Mouse (Mus musculus) heart, adult 2 months (tissue): Measurements from ENCODE around the gene Ssrp1. TPM values are rescaled to one million over a fixed set of nuclear protein-coding genes. Genes with fewer than 3 reads are reported as not detected.

Source experiments
- DNase-seq, 2 experiments: peaks; one replicate each; pipeline ENCODE4 v3.0.0; 2021
- H3K27ac ChIP-seq: fragments of 200-600 bp; 2 replicates; pipeline ENCODE4 v1.8.1; 2022
- H3K27me3 ChIP-seq: fragments of 200-500 bp; 2 replicates; pipeline ENCODE4 v1.6.1; 2012; ENCODE audit warnings: mild to moderate bottlenecking, low read length, inconsistent platforms, mixed read lengths; ENCODE audit not compliant: control insufficient read depth, insufficient read depth
- H3K36me3 ChIP-seq: fragments of 200-500 bp; 2 replicates; pipeline ENCODE4 v1.6.1; 2012; ENCODE audit warnings: low read length, inconsistent platforms; ENCODE audit not compliant: control insufficient read depth, insufficient read depth
- H3K4me1 ChIP-seq: fragments of 200-500 bp; 2 replicates; pipeline ENCODE4 v1.6.1; 2011; ENCODE audit warnings: low read length; ENCODE audit not compliant: control insufficient read depth, insufficient read depth
- H3K4me3 ChIP-seq: fragments of 200-600 bp; 2 replicates; pipeline ENCODE4 v1.8.1; 2022
- H3K79me2 ChIP-seq: fragments of 200-500 bp; replicated peaks from 2 replicates; pipeline ENCODE4 v1.6.1; 2012; ENCODE audit warnings: mild to moderate bottlenecking, inconsistent platforms, low read length, moderate library complexity, mixed read lengths; ENCODE audit not compliant: control insufficient read depth, insufficient read depth
- H3K9ac ChIP-seq: fragments of 200-500 bp; 2 replicates; pipeline ENCODE4 v1.6.1; 2012; ENCODE audit warnings: low read depth, mild to moderate bottlenecking, control low read depth, inconsistent platforms, low read length, mixed read lengths
- CTCF ChIP-seq: fragments of 200-600 bp; IDR thresholded peaks from 2 replicates; pipeline ENCODE4 v1.8.1; 2022; ENCODE audit warnings: antibody characterized with exemption, mild to moderate bottlenecking, moderate library complexity
- EP300 ChIP-seq: fragments of 200-500 bp; IDR thresholded peaks from 2 replicates; pipeline ENCODE4 v1.6.1; 2011; ENCODE audit warnings: low read depth, low read length, control low read depth; ENCODE audit not compliant: insufficient read depth
- POLR2A ChIP-seq: fragments of 200-500 bp; IDR thresholded peaks from 2 replicates; pipeline ENCODE4 v1.6.1; 2011; ENCODE audit warnings: mild to moderate bottlenecking, low read depth, low read length, control low read depth; ENCODE audit not compliant: insufficient read depth
- WGBS: fragments of 180-500 bp; shearing (Covaris S2); methylation state at CpG from one replicate; pipeline ENCODE4 v1.1.7; 2018; 5-methylcytosine and 5-hydroxymethylcytosine counted together
- intact Hi-C: fragments of 180-260 bp; cut with DNase I; formaldehyde crosslinking; loops from one replicate; pipeline ENCODE4 v1.15.1; 2025
- polyA plus RNA-seq: library from polyadenylated mRNA; depleted of rRNA; stranded (reverse); fragments of >200 nt; gene quantifications from 2 replicates; pipeline ENCODE4 v1.2.3, GENCODE M21; 2012
- total RNA-seq, 2 experiments: library from RNA; stranded (reverse); gene quantifications; 2 replicates each; pipeline ENCODE4 v1.2.3; 2021

The Ssrp1 gene
- total and polyA plus RNA-seq, 3 experiments = 38.8 to 39.6 (median 39.0) TPM

GRCm38 (mm10) chr2:85070086-85070485 is 33.1 kb downstream of the Ssrp1 start:
- TF ChIP-seq CTCF (no peak), EP300 (no peak), POLR2A (no peak)
- no peak for DNase-seq
- Histone ChIP-seq H3K4me1 (no peaks in the 10 kb centered on the region; the same call in 1 of the 2 replicates), H3K27me3 (no peaks in the 10 kb centered on the region), H3K79me2 (no peaks in the 10 kb centered on the region), H3K27ac (no peak overlapping the region), H3K9ac (no peak overlapping the region), H3K4me3 (no peak overlapping the region), H3K36me3 (peaks cover 4% of the 10 kb centered on the region; the same call in 1 of the 2 replicates)
- 84% methylated on average over 15 of the region's 15 CpGs for WGBS
- intact Hi-C loops = no loop called here

- intact Hi-C loops = no loop called here
Measured at GRCm38 (mm10) chr2:85071921-85072320, 34.9 kb downstream of the Ssrp1 start.

GRCm38 (mm10) chr2:85073751-85074150 is 36.7 kb downstream of the Ssrp1 start:
- 76% methylated on average over 5 of the region's 5 CpGs for WGBS
- intact Hi-C loops = no loop called here
- H3K27me3 ChIP-seq = no peaks in the 10 kb centered on the region
- H3K27ac ChIP-seq = no peak overlapping the region
- no peaks in the 10 kb centered on the region for H3K4me1 ChIP-seq
- H3K9ac ChIP-seq = no peak overlapping the region
- H3K4me3 ChIP-seq = no peak overlapping the region
- no peaks in the 10 kb centered on the region for H3K79me2 ChIP-seq
- DNase-seq = no peak
- H3K36me3 ChIP-seq = no peaks in the 10 kb centered on the region
- TF ChIP-seq EP300 (no peak), CTCF (no peak), POLR2A (no peak)

More at GRCm38 (mm10) chr2:85071921-85072320, 34.9 kb downstream of the Ssrp1 start:
- no peak for DNase-seq
- 84% methylated on average over 5 of the region's 5 CpGs for WGBS
- no peaks in the 10 kb centered on the region for H3K36me3 ChIP-seq
- H3K4me1 ChIP-seq = no peaks in the 10 kb centered on the region
- H3K4me3 ChIP-seq = no peak overlapping the region
- TF ChIP-seq EP300 = no peak
- no peak for TF ChIP-seq POLR2A
- TF ChIP-seq CTCF = no peak
- no peak overlapping the region for H3K27ac ChIP-seq
- H3K79me2 ChIP-seq = no peaks in the 10 kb centered on the region
- H3K9ac ChIP-seq = no peak overlapping the region
- H3K27me3 ChIP-seq = no peaks in the 10 kb centered on the region

GRCm38 (mm10) chr2:85088716-85089646 is 51.9 kb downstream of the Ssrp1 start:
- TF ChIP-seq EP300 (no peak), POLR2A (no peak), CTCF (no peak)
- 44% methylated on average over 11 of the region's 11 CpGs for WGBS
- Histone ChIP-seq H3K36me3 (no peaks in the 10 kb centered on the region), H3K27ac (no peak overlapping the region), H3K4me3 (no peak overlapping the region), H3K4me1 (no peaks in the 10 kb centered on the region; the same call in none of the 2 replicates), H3K9ac (no peak overlapping the region), H3K79me2 (no peaks in the 10 kb centered on the region), H3K27me3 (no peaks in the 10 kb centered on the region)
- peak in 1 of 2 experiments; percentile 40 for DNase-seq
- intact Hi-C loops = no loop called here

- H3K4me1 ChIP-seq = no peaks in the 10 kb centered on the region; the same call in none of the 2 replicates
- H3K27me3 ChIP-seq = no peaks in the 10 kb centered on the region
- no peaks in the 10 kb centered on the region for H3K79me2 ChIP-seq
- 96% methylated on average over 4 of the region's 4 CpGs for WGBS
- H3K27ac ChIP-seq = no peak overlapping the region
- no peak for DNase-seq
- intact Hi-C loops = no loop called here
- TF ChIP-seq CTCF = no peak
- no peak for TF ChIP-seq POLR2A
- TF ChIP-seq EP300 = no peak
- H3K4me3 ChIP-seq = no peak overlapping the region
- no peaks in the 10 kb centered on the region for H3K36me3 ChIP-seq
- no peak overlapping the region for H3K9ac ChIP-seq
Measured at GRCm38 (mm10) chr2:85091325-85091724, 54.3 kb downstream of the Ssrp1 start.

- intact Hi-C loops = no loop called here
- no peak for TF ChIP-seq CTCF
- no peak for TF ChIP-seq EP300
- no peak for TF ChIP-seq POLR2A
- Histone ChIP-seq H3K79me2 (no peaks in the 10 kb centered on the region), H3K27me3 (no peaks in the 10 kb centered on the region), H3K4me3 (no peak overlapping the region), H3K36me3 (no peaks in the 10 kb centered on the region), H3K9ac (no peak overlapping the region), H3K27ac (no peak overlapping the region), H3K4me1 (no peaks in the 10 kb centered on the region; the same call in none of the 2 replicates)
- no peak for DNase-seq
- 96% methylated on average over 1 of the region's 1 CpGs for WGBS
Measured at GRCm38 (mm10) chr2:85093376-85093775, 56.3 kb downstream of the Ssrp1 start.
